Mouse (Mus musculus): ENCODE measurements around the gene Scin.

The Scin gene

DNA sequence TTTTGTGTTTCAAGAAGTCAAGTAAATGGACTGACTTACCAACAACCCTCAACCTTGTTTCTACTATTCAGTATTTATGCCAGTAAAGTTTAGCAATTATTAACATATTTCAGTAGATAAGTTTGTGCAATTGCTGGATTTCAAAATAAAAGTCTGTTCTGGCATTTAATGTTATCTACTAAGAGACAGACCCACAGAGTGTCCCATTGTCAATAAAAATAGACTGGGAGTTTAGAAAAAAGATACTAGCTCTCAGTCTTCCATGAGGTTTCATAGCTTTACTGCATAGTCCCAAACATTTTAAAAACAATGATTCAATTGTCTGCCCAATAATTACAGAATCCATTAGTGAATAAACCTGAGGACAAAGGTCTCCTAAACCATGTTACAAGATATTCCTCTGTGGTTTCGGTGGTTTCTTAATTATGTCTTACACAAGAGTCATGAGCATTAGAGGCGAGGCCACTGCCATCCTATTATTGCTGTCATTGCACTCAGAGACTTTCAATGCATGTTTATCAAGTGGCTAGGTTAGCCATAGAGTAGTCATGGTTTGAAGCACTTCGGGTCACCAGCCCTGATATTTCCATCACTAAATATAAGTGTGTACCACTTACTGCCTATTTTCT, 110.9 kb downstream of the Scin start:
- no peak for DNase-seq

DNA sequence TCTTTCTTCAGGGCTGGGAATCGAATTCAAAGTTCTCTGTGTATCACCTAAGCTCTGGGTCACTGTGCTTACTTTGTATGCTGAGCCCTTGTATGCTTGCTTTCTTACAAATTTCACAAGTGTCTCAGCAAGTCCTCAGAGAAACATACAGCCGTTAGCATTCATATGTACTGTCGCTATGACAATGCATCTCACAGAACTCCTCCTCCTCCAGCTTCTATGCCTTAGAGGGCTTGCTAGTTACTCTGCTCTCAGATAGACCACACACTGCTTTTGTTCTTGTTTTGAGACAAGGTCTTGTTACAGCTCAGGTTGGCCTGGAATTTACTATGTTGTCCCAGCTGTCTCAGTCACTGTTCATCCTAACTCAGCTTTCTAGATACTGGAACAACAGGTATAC, 111.7 kb downstream of the Scin start:
- DNase-seq, result no peak

DNA sequence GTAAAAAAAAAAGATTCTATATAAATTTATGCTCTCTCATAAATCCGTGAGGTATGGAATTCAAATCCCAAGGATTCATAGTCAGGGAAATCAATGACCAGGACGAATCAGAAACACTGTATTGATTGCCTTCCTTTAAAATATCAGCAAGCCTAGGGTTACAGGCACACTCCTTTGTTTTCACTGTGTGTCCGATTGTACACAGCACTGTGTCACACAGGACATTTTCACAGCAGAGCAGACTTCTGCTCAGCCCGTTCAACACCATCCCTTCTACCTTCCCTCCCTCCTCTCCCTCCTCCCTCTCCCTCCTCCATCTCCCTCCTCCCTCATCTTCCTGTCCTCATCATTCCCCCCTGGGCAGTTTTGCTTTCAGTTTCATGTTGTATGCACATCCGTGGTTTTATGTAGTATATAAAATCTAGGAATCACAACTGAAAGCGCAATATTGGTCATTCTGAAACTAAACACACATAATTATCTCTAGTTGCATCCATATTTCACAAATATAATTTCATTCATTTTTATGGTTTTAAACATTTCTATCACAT, 116.0 kb downstream of the Scin start:
- no peak for DNase-seq

DNA sequence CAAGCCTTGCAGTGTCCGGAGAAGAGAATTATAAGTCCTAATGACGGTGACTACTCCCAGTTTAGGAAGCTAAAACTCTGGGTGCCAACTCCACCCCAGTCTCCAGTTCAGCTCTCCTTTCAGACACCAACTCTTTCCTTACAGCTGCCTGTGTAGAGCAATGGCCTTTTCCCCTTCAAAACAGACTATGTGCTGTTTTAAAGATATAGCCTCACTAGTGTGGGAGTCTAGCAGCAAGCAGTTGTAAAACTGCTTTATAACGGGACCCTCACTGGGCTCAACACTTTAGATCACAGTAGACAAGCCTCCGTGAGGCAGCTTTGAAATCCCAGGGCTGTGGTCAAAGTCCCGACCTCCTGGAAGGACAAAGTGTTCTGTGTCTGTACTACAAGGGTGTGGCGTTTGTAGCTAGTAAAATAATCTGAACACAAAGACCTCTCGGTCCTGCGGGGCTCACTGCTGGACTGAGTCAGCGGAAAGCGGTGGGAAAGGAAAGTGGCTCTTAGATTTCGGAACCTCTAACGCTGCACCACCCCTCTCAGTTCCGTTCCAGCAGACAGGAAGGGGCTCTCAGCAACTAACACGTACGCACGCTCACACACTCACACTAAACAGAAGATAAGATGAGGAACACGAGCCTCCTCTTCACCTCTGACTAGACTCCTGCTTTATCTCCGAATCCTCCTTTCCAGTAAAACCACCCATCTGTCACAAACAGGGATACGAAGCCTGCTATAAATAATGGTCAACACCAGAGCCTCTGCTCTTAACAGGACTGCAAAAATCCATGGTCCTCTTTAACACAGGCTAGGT, 117.2 kb downstream of the Scin start:
- DNase-seq, result peak; percentile 69

DNA sequence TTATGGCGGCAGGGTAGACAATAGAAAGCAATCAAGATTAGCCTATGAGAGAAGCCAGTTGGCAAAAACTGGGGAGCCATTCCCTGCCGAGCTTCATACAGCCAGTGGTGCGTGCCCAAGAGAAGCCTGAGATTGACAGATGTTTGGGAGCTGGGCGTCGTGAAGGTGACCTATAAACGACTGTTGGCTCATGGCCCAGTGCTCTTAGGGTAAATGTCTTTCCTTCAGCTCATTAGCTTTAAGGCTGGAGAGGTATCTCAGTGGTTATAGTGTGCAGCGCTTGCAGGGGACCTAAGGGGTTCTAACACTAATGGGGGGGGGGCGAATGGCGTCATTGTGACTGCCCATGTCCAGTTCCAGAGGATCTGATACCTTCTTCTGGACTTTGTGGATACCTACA, 118.0 kb downstream of the Scin start:
- DNase-seq, result no peak

DNA sequence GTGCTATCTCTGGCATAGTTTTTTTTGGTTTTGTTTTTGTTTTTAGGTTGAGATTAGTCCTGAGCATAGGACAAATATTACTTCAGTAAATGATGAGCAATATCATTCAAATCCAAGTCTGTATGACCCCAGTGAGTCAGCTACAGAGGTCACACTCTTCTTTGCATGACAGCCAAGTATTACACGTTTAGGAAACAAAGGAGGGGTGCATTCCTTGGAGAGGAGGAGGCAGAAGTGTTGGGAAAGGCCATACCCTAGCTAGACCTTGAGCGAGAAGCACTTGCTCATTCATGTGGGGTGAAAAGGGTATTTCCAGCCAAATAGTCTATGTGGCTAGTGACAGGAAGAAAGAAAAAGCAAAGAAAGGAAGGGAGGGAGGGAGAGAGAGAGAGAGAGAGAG, 124.2 kb downstream of the Scin start:
- no peak for DNase-seq
